8 mouse cellular contexts compared by ENCODE assay signal in genomic region chr11:51763955-51764354, GRCm38 (mm10). TPM values are rescaled to one million over a fixed set of nuclear protein-coding genes. Genes with fewer than 3 reads are reported as not detected.
DNase-seq lines count a peak whose midpoint lies in the region; ATAC-seq and TF ChIP-seq lines count a peak whose summit lies in the region.

No protein-coding gene starts in this region.

- no peaks in the 10 kb centered on the region for H3K36me3 ChIP-seq in kidney, postnatal 0 days (ENCODE audit: insufficient read depth, low read length)
- H3K36me3 ChIP-seq in embryonic facial prominence, embryonic 13.5 days, result no peaks in the 10 kb centered on the region
- H3K36me3 ChIP-seq in intestine, postnatal 0 days (ENCODE audit: control insufficient read depth, insufficient read depth), result no peaks in the 10 kb centered on the region
- no peaks in the 10 kb centered on the region for H3K36me3 ChIP-seq in myocyte (ENCODE audit: control insufficient read depth, insufficient read depth)

- peak overlapping the region; percentile 63 for H3K27ac ChIP-seq in kidney, postnatal 0 days
- H3K27ac ChIP-seq in embryonic facial prominence, embryonic 13.5 days, result no peak overlapping the region
- peak overlapping the region; percentile 82 for H3K27ac ChIP-seq in intestine, postnatal 0 days (ENCODE audit: low read depth, low read length)

- H3K4me2 ChIP-seq in kidney, postnatal 0 days (ENCODE audit: low read length), result peak overlapping the region; percentile 96
- H3K4me2 ChIP-seq in embryonic facial prominence, embryonic 13.5 days, result peak overlapping the region; percentile 90
- H3K4me2 ChIP-seq in intestine, postnatal 0 days (replicated peaks; ENCODE audit: low read depth), result peak overlapping the region; percentile 83
- H3K4me2 ChIP-seq in myocyte (ENCODE audit: low read depth), result peak overlapping the region; percentile 98

- no peak for TF ChIP-seq POLR2A in myocyte (IDR thresholded peaks at IDR 0.05; ENCODE audit: insufficient read length, low read depth)

- H3K4me1 ChIP-seq in kidney, postnatal 0 days (replicated peaks; ENCODE audit: insufficient read depth, low read length), result no peaks in the 10 kb centered on the region
- peaks cover 12% of the 10 kb centered on the region for H3K4me1 ChIP-seq in embryonic facial prominence, embryonic 13.5 days
- H3K4me1 ChIP-seq in intestine, postnatal 0 days (replicated peaks; ENCODE audit: control insufficient read depth, insufficient read depth, low read length), result no peaks in the 10 kb centered on the region

- peak overlapping the region; percentile 98 for H3K4me3 ChIP-seq in kidney, postnatal 0 days (replicated peaks; ENCODE audit: low read depth, low read length)
- peak overlapping the region; percentile 95 for H3K4me3 ChIP-seq in embryonic facial prominence, embryonic 13.5 days
- peak overlapping the region; percentile 93 for H3K4me3 ChIP-seq in intestine, postnatal 0 days (ENCODE audit: low read depth, low read length)
- peak overlapping the region; percentile 96 for H3K4me3 ChIP-seq in myocyte

- no peak for TF ChIP-seq CTCF in kidney, postnatal 0 days (IDR thresholded peaks at IDR 0.05; ENCODE audit: low read depth)
- TF ChIP-seq CTCF in intestine, postnatal 0 days (IDR thresholded peaks at IDR 0.05; ENCODE audit: low read depth), result no peak

- no peaks in the 10 kb centered on the region for H3K27me3 ChIP-seq in kidney, postnatal 0 days (ENCODE audit: insufficient read depth, low read length)
- H3K27me3 ChIP-seq in embryonic facial prominence, embryonic 13.5 days, result peaks cover 5% of the 10 kb centered on the region; the same call in 1 of the 2 replicates
- H3K27me3 ChIP-seq in intestine, postnatal 0 days (replicated peaks; ENCODE audit: control insufficient read depth, insufficient read depth, low read length), result no peaks in the 10 kb centered on the region
- no peaks in the 10 kb centered on the region for H3K27me3 ChIP-seq in myocyte (ENCODE audit: control insufficient read depth, insufficient read depth, insufficient read length)

- H3K9me3 ChIP-seq in kidney, postnatal 0 days (replicated peaks; ENCODE audit: low read length), result no peaks in the 10 kb centered on the region
- no peaks in the 10 kb centered on the region for H3K9me3 ChIP-seq in embryonic facial prominence, embryonic 13.5 days
- H3K9me3 ChIP-seq in intestine, postnatal 0 days (ENCODE audit: control insufficient read depth), result no peaks in the 10 kb centered on the region

- H3K9ac ChIP-seq in kidney, postnatal 0 days (ENCODE audit: low read depth, low read length), result peak overlapping the region; percentile 85
- H3K9ac ChIP-seq in embryonic facial prominence, embryonic 13.5 days, result peak overlapping the region; percentile 89
- H3K9ac ChIP-seq in intestine, postnatal 0 days (ENCODE audit: low read depth, low read length), result peak overlapping the region; percentile 94

- WGBS in kidney, postnatal 0 days, result 4% methylated on average over 13 of the region's 13 CpGs
- 5% methylated on average over 13 of the region's 13 CpGs for WGBS in embryonic facial prominence, embryonic 13.5 days
- WGBS in intestine, postnatal 0 days, result 3% methylated on average over 13 of the region's 13 CpGs

- DNase-seq in kidney, postnatal 0 days (ENCODE audit: low spot score), result no peak
- no peak for DNase-seq in kidney, adult 18-20 months
- no peak for DNase-seq in adrenal gland, postnatal 4 days (ENCODE audit: low spot score in 2 of 2)
- DNase-seq in right cerebral cortex, postnatal 36 days (ENCODE audit: low spot score in 2 of 2), result no peak

- 0 out of 2 replicates have a peak, but pooled peaks have one; percentile 18 for ATAC-seq in kidney, postnatal 0 days (replicated peaks; ENCODE audit: low FRiP score, low read depth)
- no peak for ATAC-seq in embryonic facial prominence, embryonic 13.5 days (ENCODE audit: insufficient number of reproducible peaks, insufficient read depth, low FRiP score, low TSS enrichment, low read depth)
- ATAC-seq in intestine, postnatal 0 days, result no peak
- ATAC-seq in frontal cortex, adult (ENCODE audit: low TSS enrichment), result no peak

- peaks cover 55% of the 10 kb centered on the region for H3K79me2 ChIP-seq in myocyte (ENCODE audit: control insufficient read depth, insufficient read depth)

- peak overlapping the region; percentile 49 for H3ac ChIP-seq in myocyte (ENCODE audit: control insufficient read depth, insufficient read length)

TF ChIP-seq in myocyte, 11 proteins besides CTCF, POLR2A, EP300 and RAD21:
- TF ChIP-seq CEBPB (IDR thresholded peaks at IDR 0.05; ENCODE audit: insufficient read depth, poor library complexity, severe bottlenecking), result no peak

RNA-seq across cellular contexts. Expression of gene Sar1b, which starts 0.5 kb away (rescaled TPM):
- 154 and 156 TPM in 2 replicates for polyA plus RNA-seq in kidney, postnatal 0 days (2015; fragmentation: Nextera tagmentation; extraction: Ambion mirVana)
- 89.3 and 96.5 TPM in 2 replicates for polyA plus RNA-seq in embryonic facial prominence, embryonic 13.5 days (2015; fragmentation: Nextera tagmentation; extraction: Ambion mirVana)
- polyA plus RNA-seq in intestine, postnatal 0 days (2015; fragmentation: Nextera tagmentation; extraction: Ambion mirVana), result 442 and 470 TPM in 2 replicates
- 61.7 TPM for polyA plus RNA-seq in myocyte (2012; fragmentation: generic; extraction: Trizol)
- total RNA-seq in adrenal gland, postnatal 4 days (2021), result 10 to 100 TPM; 68.7 to 79.2 TPM

RNA-seq across cellular contexts. Expression of gene Sec24a, which starts 0.5 kb away (rescaled TPM):
- polyA plus RNA-seq in kidney, postnatal 0 days (2015; fragmentation: Nextera tagmentation; extraction: Ambion mirVana), result 10.6 and 10.9 TPM in 2 replicates
- 15.3 and 18.3 TPM in 2 replicates for polyA plus RNA-seq in embryonic facial prominence, embryonic 13.5 days (2015; fragmentation: Nextera tagmentation; extraction: Ambion mirVana)
- polyA plus RNA-seq in intestine, postnatal 0 days (2015; fragmentation: Nextera tagmentation; extraction: Ambion mirVana), result 47.1 and 49.1 TPM in 2 replicates
- polyA plus RNA-seq in myocyte (2012; fragmentation: generic; extraction: Trizol), result 6.9 TPM
- total RNA-seq in adrenal gland, postnatal 4 days (2021), result 10 to 100 TPM; 31.8 to 33.1 TPM
